Mouse (Mus musculus): ENCODE measurements around the gene Adam34.

DNA sequence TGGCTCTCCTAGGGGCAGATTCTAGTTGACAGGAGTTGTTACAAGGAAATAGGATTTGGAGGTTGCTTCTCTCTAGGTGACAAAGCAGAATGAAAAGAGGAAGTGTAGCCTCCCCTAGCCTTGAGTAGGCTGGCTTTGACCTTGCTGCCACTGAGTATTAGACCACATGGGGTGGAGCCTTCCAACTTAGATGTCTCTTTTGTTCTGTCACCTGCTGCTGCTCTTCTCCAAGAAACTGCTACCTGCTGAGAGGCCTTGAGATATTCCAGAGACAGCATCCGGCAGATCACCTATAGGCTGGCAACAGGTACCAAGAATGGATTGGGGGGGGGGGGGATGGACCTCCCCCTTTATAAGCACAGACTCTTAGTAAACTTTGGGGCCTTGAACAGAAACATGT lies 93.8 kb downstream of the Adam34 start:
- no peak for TF ChIP-seq CTCF (conservative IDR thresholded peaks at IDR 0.05; ENCODE audit: low read length)
- no peak for TF ChIP-seq POU5F1 (IDR thresholded peaks at IDR 0.05; ENCODE audit: borderline replicate concordance, low read length)
